Mouse (Mus musculus) c-Kit-positive CD71-positive TER-119-negative erythroid progenitor cells, embryonic 14.5 days (primary cell): ENCODE measurements around the gene Creld2.
A peak's percentile ranks its signal among the peaks of the same experiment; 100 is the strongest.
"Not testable (repeated sequence)": the region's sequence is repeated elsewhere in the genome, so short reads cannot be mapped to it uniquely, and the experiment has no call there.

Experiments
- DNase-seq: peaks from one replicate; pipeline ENCODE4 v3.0.0-alpha.2; 2013; ENCODE audit warnings: low read depth

The Creld2 gene

GRCm38 (mm10) chr15:88819026-88819905, at the start of gene Creld2, which contains the start of gene Alg12:
TSS of gene Creld2 (plus strand) at chr15:88819646.
TSS of gene Alg12 (minus strand) at chr15:88819318.
- DNase-seq: peak; percentile 98

- not testable (repeated sequence) for DNase-seq
Measured at GRCm38 (mm10) chr15:88774630-88775029, 44.8 kb upstream of the Creld2 start.

DNA sequence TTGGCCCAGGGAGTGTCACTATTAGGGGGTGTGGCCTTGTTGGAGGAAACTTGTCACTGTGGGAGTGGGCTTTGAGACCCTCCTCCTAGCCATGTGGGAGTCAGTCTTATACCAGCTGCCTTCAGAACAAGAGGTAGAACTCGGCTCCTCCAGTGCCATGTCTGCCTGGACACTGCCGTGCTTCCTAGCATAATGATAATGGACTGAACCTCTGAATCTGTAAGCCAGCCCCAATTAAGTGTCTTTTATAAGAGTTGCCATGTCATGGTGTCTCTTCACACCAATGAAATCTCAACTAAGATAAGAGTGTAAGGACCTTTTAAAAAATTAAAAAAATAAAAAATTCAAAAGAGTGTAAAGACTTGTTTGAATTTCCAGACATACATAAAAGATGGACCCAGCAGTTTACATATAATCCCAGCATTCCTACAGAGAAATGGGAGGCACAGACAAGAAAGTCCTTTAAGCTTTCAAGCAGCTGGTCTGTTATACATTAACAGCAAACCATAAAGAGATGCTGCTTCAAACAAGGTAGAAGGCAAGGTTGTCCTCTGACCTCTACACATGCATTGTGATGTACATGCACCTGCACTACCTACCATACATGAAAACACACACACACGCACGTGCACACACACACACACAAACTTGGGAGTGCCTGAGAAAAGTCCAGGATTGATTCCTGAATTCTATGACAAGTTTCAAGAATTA, 27.2 kb upstream of the Creld2 start:
- no peak for DNase-seq

DNA sequence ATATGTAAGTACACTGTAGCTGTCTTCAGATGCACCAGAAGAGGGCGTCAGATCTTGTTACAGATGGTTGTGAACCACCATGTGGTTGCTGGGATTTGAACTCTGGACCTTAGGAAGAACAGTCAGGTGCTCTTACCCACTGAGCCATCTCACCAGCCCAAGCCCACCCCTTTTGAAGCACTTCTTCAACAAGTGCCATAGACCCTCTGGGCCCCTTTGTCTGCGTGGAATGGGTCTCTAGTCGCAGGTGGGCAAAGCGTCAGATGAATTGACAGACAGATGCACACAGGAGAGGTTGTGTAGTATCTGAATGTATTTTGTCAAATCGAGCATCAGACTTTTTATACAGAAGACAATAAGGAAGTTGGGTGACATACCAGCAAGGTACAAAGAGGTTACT, 24.7 kb upstream of the Creld2 start:
- not testable (repeated sequence) for DNase-seq

- DNase-seq: no peak
Measured at GRCm38 (mm10) chr15:88799950-88800371, 19.5 kb upstream of the Creld2 start.

DNA sequence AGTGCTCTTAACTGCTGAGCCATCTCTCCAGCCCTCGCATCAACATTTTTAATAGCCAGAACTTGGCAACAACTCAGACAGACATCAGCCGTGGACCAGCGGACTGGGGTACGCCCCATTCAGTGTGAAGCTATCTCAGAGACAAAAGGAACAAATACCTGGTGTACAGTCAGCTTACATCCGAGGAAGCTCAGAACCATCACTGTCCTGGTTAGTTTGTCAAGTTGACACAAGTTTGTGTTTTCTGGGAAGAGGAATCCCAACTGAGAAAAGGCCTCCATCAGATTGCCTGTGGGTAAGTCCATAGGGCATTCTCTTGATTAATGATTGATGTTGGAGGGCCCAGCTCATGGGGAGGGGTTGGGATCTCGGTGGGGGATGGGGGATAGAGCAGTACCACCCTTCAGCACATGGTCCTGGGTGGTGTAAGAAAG, 18.5 kb upstream of the Creld2 start:
- DNase-seq: no peak

- DNase-seq: no peak
Measured at GRCm38 (mm10) chr15:88801903-88802302, 17.5 kb upstream of the Creld2 start.

- DNase-seq: no peak
Measured at GRCm38 (mm10) chr15:88802348-88802747, 17.1 kb upstream of the Creld2 start.

- DNase-seq: no peak
Measured at GRCm38 (mm10) chr15:88808121-88808520, 11.3 kb upstream of the Creld2 start.

- no peak for DNase-seq
Measured at GRCm38 (mm10) chr15:88810369-88810768, 9.1 kb upstream of the Creld2 start.

DNA sequence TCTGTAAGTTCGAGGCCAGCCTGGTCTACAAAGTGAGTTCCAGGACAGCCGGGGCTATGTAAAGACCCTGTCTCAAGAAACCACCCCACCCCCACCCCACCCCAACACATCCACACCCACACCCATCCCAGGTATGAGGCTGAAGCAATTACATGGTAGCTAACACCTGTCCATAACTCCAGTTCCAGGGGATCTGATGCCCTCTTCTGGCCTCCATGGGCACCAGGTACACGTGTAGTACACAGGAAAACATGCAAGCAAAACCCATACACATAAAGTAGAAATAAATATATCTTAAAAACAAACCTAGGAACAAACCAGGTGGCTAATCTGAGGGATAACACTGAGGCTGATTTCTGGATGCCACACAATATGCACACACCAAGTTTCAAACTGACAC, 6.2 kb upstream of the Creld2 start:
- no peak for DNase-seq

GRCm38 (mm10) chr15:88813873-88814272, 5.6 kb upstream of the Creld2 start:
- DNase-seq: not testable (repeated sequence)

- DNase-seq: no peak
Measured at GRCm38 (mm10) chr15:88814411-88815047, 4.9 kb upstream of the Creld2 start.

- DNase-seq: no peak
Measured at GRCm38 (mm10) chr15:88815196-88815700, 4.2 kb upstream of the Creld2 start.

DNA sequence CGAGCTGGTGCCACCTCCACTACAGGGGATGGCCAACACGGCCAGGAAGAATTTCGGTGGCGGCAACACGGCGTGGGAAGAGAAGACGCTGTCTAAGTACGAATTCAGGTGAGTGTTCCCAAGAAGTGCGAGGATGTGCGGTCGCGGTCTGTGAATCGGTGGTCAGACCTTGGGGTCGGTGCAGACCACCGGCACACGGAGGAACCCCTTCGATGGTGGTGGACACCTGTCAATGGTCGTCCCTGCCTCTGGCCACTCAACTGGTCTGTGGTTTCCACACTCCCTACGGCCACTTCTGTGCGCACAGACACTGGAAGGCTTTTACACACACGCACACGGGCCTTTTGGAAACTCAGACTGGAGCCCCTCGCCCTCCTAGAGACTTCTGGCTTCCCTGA, 459 bp downstream of the Creld2 start:
- DNase-seq: no peak

GRCm38 (mm10) chr15:88821403-88821802, 2.0 kb downstream of the Creld2 start:
- no peak for DNase-seq

GRCm38 (mm10) chr15:88822513-88822912, 3.1 kb downstream of the Creld2 start:
- DNase-seq: no peak

- no peak for DNase-seq
Measured at GRCm38 (mm10) chr15:88823376-88823775, 3.9 kb downstream of the Creld2 start.

DNA sequence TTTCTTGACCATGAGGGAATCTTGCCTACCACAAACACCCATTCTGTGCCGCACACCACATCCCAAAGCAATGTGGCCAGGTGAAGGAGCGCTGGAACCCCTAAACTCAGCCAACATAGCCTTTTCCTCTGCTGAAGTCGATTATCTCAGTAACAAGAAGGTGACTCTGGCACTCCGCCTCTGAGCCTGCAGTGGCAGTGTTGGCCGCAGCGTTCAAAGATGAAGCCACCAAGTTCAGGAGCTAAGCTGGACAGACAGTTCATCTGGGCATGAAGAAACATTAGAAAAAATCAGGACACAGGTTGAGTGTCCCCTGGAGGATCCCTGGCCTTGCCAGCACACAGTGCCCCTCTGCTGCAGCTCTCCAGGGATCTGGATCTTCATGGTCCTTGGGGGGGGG, 8.0 kb downstream of the Creld2 start:
- no peak for DNase-seq

- peak; percentile 35 for DNase-seq
Measured at GRCm38 (mm10) chr15:88827991-88828799, 8.7 kb downstream of the Creld2 start.
